34 mouse cellular contexts compared by ENCODE assay signal in the genomic region with DNA sequence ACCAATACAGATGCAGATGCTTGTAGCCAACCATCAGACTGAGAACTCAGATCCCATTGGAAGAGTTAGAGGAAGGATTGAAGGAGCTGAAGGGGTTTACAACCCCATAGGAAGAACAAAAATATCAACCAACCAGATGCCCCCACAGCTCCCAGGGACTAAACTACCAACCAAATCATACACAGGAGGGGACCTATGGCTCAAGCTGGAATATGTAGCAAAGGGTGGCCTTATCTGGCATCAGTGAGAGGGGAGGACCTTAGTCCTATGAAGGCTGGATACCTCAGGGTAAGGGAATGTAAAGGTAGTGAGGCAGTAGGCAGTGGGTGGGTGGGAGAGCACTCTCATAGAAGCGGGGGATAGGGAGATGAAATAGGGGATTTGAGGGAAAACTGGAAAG.
"Had no signal": no experiment of that assay in that cellular context is flagged by ENCODE, and none has a peak within 500 bp of the region (broad histone marks: within the 10 kb centered on the region; RNA-seq: fewer than 3 reads in every experiment).

No protein-coding gene starts in this region.

- H3K4me2 ChIP-seq: heart, embryonic 12.5 days; heart, embryonic 13.5 days; heart, embryonic 15.5 days; hindbrain, embryonic 12.5 days; hindbrain, embryonic 13.5 days; hindbrain, embryonic 14.5 days; hindbrain, embryonic 15.5 days; intestine, embryonic 15.5 days; kidney, embryonic 15.5 days had no signal

- H3K4me3 ChIP-seq: heart, embryonic 10.5 days; heart, embryonic 12.5 days; heart, embryonic 13.5 days; heart, embryonic 15.5 days; hindbrain, embryonic 10.5 days; hindbrain, embryonic 12.5 days; hindbrain, embryonic 13.5 days; hindbrain, embryonic 15.5 days; intestine, embryonic 15.5 days; kidney, embryonic 15.5 days; layer of hippocampus, adult 2 months had no signal

- H3K27ac ChIP-seq: heart, embryonic 10.5 days; heart, embryonic 13.5 days; heart, embryonic 15.5 days; hindbrain, embryonic 10.5 days; hindbrain, embryonic 12.5 days; hindbrain, embryonic 13.5 days; hindbrain, embryonic 14.5 days; hindbrain, embryonic 15.5 days; hindbrain, postnatal 0 days; intestine, embryonic 15.5 days; kidney, embryonic 15.5 days; kidney, postnatal 0 days; layer of hippocampus, adult 2 months had no signal

- H3K9me3 ChIP-seq: heart, embryonic 10.5 days; heart, embryonic 15.5 days; hindbrain, embryonic 10.5 days; hindbrain, embryonic 12.5 days; hindbrain, embryonic 13.5 days; hindbrain, embryonic 15.5 days; intestine, embryonic 15.5 days; kidney, embryonic 15.5 days had no signal

- DNase-seq: heart, postnatal 10 days; heart, postnatal 14 days; heart, postnatal 36 days; heart, postnatal 4 days; kidney, adult 11 months; kidney, adult 18-20 months; kidney, adult 2 months; kidney, adult 8-10 months; kidney, adult 9 months; kidney, postnatal 10 days; kidney, postnatal 14 days; kidney, postnatal 25 days; kidney, postnatal 36 days; kidney, postnatal 4 days; layer of hippocampus, adult 9-11 months; layer of hippocampus, postnatal 36 days had no signal

- H3K27me3 ChIP-seq: heart, embryonic 12.5 days; heart, embryonic 13.5 days; heart, embryonic 15.5 days; hindbrain, embryonic 12.5 days; hindbrain, embryonic 13.5 days; hindbrain, embryonic 15.5 days; intestine, embryonic 15.5 days; kidney, embryonic 15.5 days had no signal

- ATAC-seq: hindbrain, embryonic 16.5 days; hindbrain, postnatal 0 days; inflammation-experienced regulatory T-cells, adult 6 months; intestine, embryonic 15.5 days; intestine, embryonic 16.5 days; intestine, postnatal 0 days had no signal

- H3K4me1 ChIP-seq: heart, embryonic 10.5 days; heart, embryonic 12.5 days; heart, embryonic 13.5 days; heart, embryonic 15.5 days; hindbrain, embryonic 10.5 days; hindbrain, embryonic 12.5 days; hindbrain, embryonic 13.5 days; hindbrain, embryonic 15.5 days; intestine, embryonic 15.5 days; kidney, embryonic 15.5 days had no signal

- H3K36me3 ChIP-seq: heart, embryonic 10.5 days; heart, embryonic 12.5 days; heart, embryonic 13.5 days; heart, embryonic 15.5 days; hindbrain, embryonic 10.5 days; hindbrain, embryonic 12.5 days; hindbrain, embryonic 13.5 days; hindbrain, embryonic 15.5 days; intestine, embryonic 15.5 days; kidney, embryonic 15.5 days had no signal

- H3K9ac ChIP-seq: heart, embryonic 12.5 days; heart, embryonic 13.5 days; heart, embryonic 15.5 days; hindbrain, embryonic 12.5 days; hindbrain, embryonic 13.5 days; hindbrain, embryonic 14.5 days; hindbrain, embryonic 15.5 days; intestine, embryonic 15.5 days; kidney, embryonic 15.5 days had no signal
